In the genomic region with DNA sequence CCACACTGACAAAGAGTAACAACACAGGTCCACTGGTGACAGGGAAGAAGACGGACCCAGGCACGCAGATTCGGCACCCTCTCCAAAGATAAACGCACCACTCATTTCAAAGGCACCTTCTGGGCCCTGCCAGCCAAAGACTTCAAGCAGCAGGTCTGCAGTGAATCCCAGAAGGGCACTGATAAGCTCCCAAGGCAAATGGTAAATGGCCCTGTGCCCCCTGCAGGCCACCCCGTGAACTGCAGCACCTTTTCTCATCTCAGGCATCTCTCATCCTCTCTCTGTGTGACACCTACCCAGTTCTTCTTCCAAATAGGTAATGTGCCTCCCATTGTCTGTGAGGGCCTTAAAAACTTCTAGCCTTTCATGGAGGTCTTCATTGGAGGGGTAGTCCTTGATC, we compare ENCODE assay signal across 10 mouse cellular contexts. TPM values are rescaled to one million over a fixed set of nuclear protein-coding genes. Genes with fewer than 3 reads are reported as not detected.
DNase-seq lines count a peak whose midpoint lies in the region; ATAC-seq and TF ChIP-seq lines count a peak whose summit lies in the region.
"Had no signal": no experiment of that assay in that cellular context is flagged by ENCODE, and none has a peak within 500 bp of the region (broad histone marks: within the 10 kb centered on the region; RNA-seq: fewer than 3 reads in every experiment).

No protein-coding gene starts in this region.

- no peak overlapping the region for H3K4me2 ChIP-seq in hindbrain, embryonic 14.5 days (replicated peaks)
- no peak overlapping the region for H3K4me2 ChIP-seq in hindbrain, embryonic 13.5 days
- H3K4me2 ChIP-seq: embryonic facial prominence, embryonic 12.5 days; lung, embryonic 15.5 days had no signal

- H3K4me1 ChIP-seq in hindbrain, embryonic 14.5 days (replicated peaks; ENCODE audit: control insufficient read depth, insufficient read depth, low read length) = peaks cover 18% of the 10 kb centered on the region
- H3K4me1 ChIP-seq in hindbrain, embryonic 13.5 days (replicated peaks) = peaks cover 21% of the 10 kb centered on the region
- H3K4me1 ChIP-seq in ES-E14 (ENCODE audit: control insufficient read depth in 2 of 2, insufficient read depth in 2 of 2, low read length in 2 of 2, poor library complexity in 1 of 2) = peaks cover 0 to 1% of the 10 kb centered on the region in 2 experiments; a peak in 1 of 4 replicates

- peaks cover 74% of the 10 kb centered on the region for H3K36me3 ChIP-seq in hindbrain, embryonic 14.5 days (replicated peaks; ENCODE audit: control insufficient read depth, insufficient read depth)
- peaks cover 71% of the 10 kb centered on the region for H3K36me3 ChIP-seq in hindbrain, embryonic 13.5 days
- peaks cover 28% of the 10 kb centered on the region for H3K36me3 ChIP-seq in ES-E14 (ENCODE audit: control insufficient read depth, insufficient read depth, low read length, poor library complexity, severe bottlenecking)

- no peaks in the 10 kb centered on the region for H3K9me3 ChIP-seq in hindbrain, embryonic 14.5 days (ENCODE audit: control insufficient read depth, low read length)
- H3K9me3 ChIP-seq in hindbrain, embryonic 13.5 days = no peaks in the 10 kb centered on the region
- no peaks in the 10 kb centered on the region for H3K9me3 ChIP-seq in ES-E14 (ENCODE audit: control insufficient read depth, insufficient read depth, low read depth, low read length)
- H3K9me3 ChIP-seq: embryonic facial prominence, embryonic 12.5 days; lung, embryonic 15.5 days had no signal

- H3K9ac ChIP-seq in hindbrain, embryonic 14.5 days = no peak overlapping the region
- H3K9ac ChIP-seq in hindbrain, embryonic 13.5 days = no peak overlapping the region
- no peak overlapping the region for H3K9ac ChIP-seq in ES-E14 (ENCODE audit: insufficient read depth, low read depth, low read length, poor library complexity, severe bottlenecking)
- H3K9ac ChIP-seq: embryonic facial prominence, embryonic 12.5 days; lung, embryonic 15.5 days had no signal

- H3K4me3 ChIP-seq in hindbrain, embryonic 14.5 days (replicated peaks; ENCODE audit: low read length) = no peak overlapping the region
- no peak overlapping the region for H3K4me3 ChIP-seq in hindbrain, embryonic 13.5 days
- H3K4me3 ChIP-seq in ES-E14 (ENCODE audit: insufficient read depth in 1 of 2, low read depth in 1 of 2, low read length in 2 of 2, poor library complexity in 1 of 2, severe bottlenecking in 1 of 2) = no peak overlapping the region
- H3K4me3 ChIP-seq: embryonic facial prominence, embryonic 12.5 days; lung, embryonic 15.5 days had no signal

- in situ Hi-C loops in ES-E14 (cut with MboI; ENCODE audit: low sequenced_read_pairs in 2 of 2, unreplicated experiment in 2 of 2) = no loop called here

- 49% methylated on average over 5 of the region's 5 CpGs for WGBS in hindbrain, embryonic 14.5 days
- 59% methylated on average over 5 of the region's 5 CpGs for WGBS in hindbrain, embryonic 13.5 days

- H3K27ac ChIP-seq in hindbrain, embryonic 14.5 days = no peak overlapping the region
- no peak overlapping the region for H3K27ac ChIP-seq in hindbrain, embryonic 13.5 days
- H3K27ac ChIP-seq in ES-E14 (ENCODE audit: insufficient read depth, low read depth, low read length, poor library complexity, severe bottlenecking) = no peak overlapping the region
- H3K27ac ChIP-seq: embryonic facial prominence, embryonic 12.5 days; lung, embryonic 15.5 days had no signal

- H3K27me3 ChIP-seq in hindbrain, embryonic 14.5 days (ENCODE audit: control insufficient read depth, insufficient read depth, low read length) = no peaks in the 10 kb centered on the region
- no peaks in the 10 kb centered on the region for H3K27me3 ChIP-seq in hindbrain, embryonic 13.5 days
- H3K27me3 ChIP-seq: embryonic facial prominence, embryonic 12.5 days; lung, embryonic 15.5 days had no signal

- peak; percentile 68 for DNase-seq in hindbrain, embryonic 14.5 days (ENCODE audit: low spot score)
- peak; percentile 69 for DNase-seq in ES-E14 (ENCODE audit: low read depth, low spot score)
- peak; percentile 81 for DNase-seq in c-Kit-positive CD71-positive TER-119-positive erythroid progenitor cells, embryonic 14.5 days (ENCODE audit: low spot score)
- DNase-seq in gastrocnemius, adult 8-10 months (ENCODE audit: low spot score in 2 of 2) = peak; percentile 67 to 68
- peak; percentile 71 to 72 for DNase-seq in layer of hippocampus, postnatal 10 days (ENCODE audit: low spot score in 2 of 2)
- peak; percentile 70 to 83 for DNase-seq in lung, postnatal 4 days
- DNase-seq in spleen, postnatal 4 days (ENCODE audit: low spot score in 2 of 2) = peak; percentile 83 to 94

- no peak for ATAC-seq in hindbrain, embryonic 14.5 days (ENCODE audit: low FRiP score)
- no peak for ATAC-seq in hindbrain, embryonic 13.5 days (ENCODE audit: low FRiP score)

TF ChIP-seq in ES-E14, 5 proteins besides CTCF, POLR2A, EP300 and RAD21:
- TF ChIP-seq HCFC1 (IDR thresholded peaks at IDR 0.05; ENCODE audit: borderline replicate concordance, insufficient read depth, low read length) = no peak
- no peak for TF ChIP-seq ZNF384 (IDR thresholded peaks at IDR 0.05; ENCODE audit: low read depth, low read length)
- TF ChIP-seq ZC3H11A (IDR thresholded peaks at IDR 0.05; ENCODE audit: borderline replicate concordance, low read depth, low read length) = no peak
- no peak for TF ChIP-seq MAFK (IDR thresholded peaks at IDR 0.05; ENCODE audit: insufficient read depth, low read depth, low read length)
- no peak for TF ChIP-seq CHD2 (IDR thresholded peaks at IDR 0.05; ENCODE audit: low read depth, low read length)

RNA-seq across cellular contexts. Expression of gene Tsc2, which starts 3.8 kb away (rescaled TPM):
- polyA plus RNA-seq in hindbrain, embryonic 14.5 days (2014; fragmentation: Nextera tagmentation; extraction: Ambion mirVana) = 74.7 and 76.7 TPM in 2 replicates
- 67.9 and 76.0 TPM in 2 replicates for polyA plus RNA-seq in hindbrain, embryonic 13.5 days (2015; fragmentation: Nextera tagmentation; extraction: Ambion mirVana)
- total RNA-seq in ES-E14 (2012; rRNA removed) = 93.0 and 118 TPM in 2 replicates
- total RNA-seq in gastrocnemius, adult 8-10 months (2022) = 10 to 100 TPM; 75.8 to 86.4 (median 82.7) TPM
- total RNA-seq in layer of hippocampus, postnatal 10 days (2021) = 100 to 1,000 TPM; 171 to 176 TPM

RNA-seq across cellular contexts. Expression of gene Nthl1, which starts 3.8 kb away (rescaled TPM):
- 7.8 and 8.2 TPM in 2 replicates for polyA plus RNA-seq in hindbrain, embryonic 14.5 days (2014; fragmentation: Nextera tagmentation; extraction: Ambion mirVana)
- 8.2 and 8.8 TPM in 2 replicates for polyA plus RNA-seq in hindbrain, embryonic 13.5 days (2015; fragmentation: Nextera tagmentation; extraction: Ambion mirVana)
- total RNA-seq in ES-E14 (2012; rRNA removed) = 39.4 and 43.0 TPM in 2 replicates
- total RNA-seq in gastrocnemius, adult 8-10 months (2022) = 1 to 10 TPM; 1.8 to 3.4 (median 2.2) TPM
- total RNA-seq in layer of hippocampus, postnatal 10 days (2021) = 1 to 10 TPM; 4.9 to 7.8 TPM

RNA-seq across cellular contexts. Expression of gene Slc9a3r2, which starts 21.5 kb away (rescaled TPM):
- 53.5 and 56.9 TPM in 2 replicates for polyA plus RNA-seq in hindbrain, embryonic 14.5 days (2014; fragmentation: Nextera tagmentation; extraction: Ambion mirVana)
- 32.7 and 34.3 TPM in 2 replicates for polyA plus RNA-seq in hindbrain, embryonic 13.5 days (2015; fragmentation: Nextera tagmentation; extraction: Ambion mirVana)
- total RNA-seq in ES-E14 (2012; rRNA removed) = 11.4 and 22.7 TPM in 2 replicates
- 10 to 100 TPM; 17.8 to 38.4 (median 20.8) TPM for total RNA-seq in gastrocnemius, adult 8-10 months (2022)
- total RNA-seq in layer of hippocampus, postnatal 10 days (2021) = 10 to 100 TPM; 48.5 to 49.4 TPM

RNA-seq across cellular contexts. Expression of gene Npw, which starts 29.6 kb away (rescaled TPM):
- polyA plus RNA-seq in hindbrain, embryonic 14.5 days (2014; fragmentation: Nextera tagmentation; extraction: Ambion mirVana) = 0.83 TPM in 1 of 2 replicates, not detected in the other
- polyA plus RNA-seq in hindbrain, embryonic 13.5 days (2015; fragmentation: Nextera tagmentation; extraction: Ambion mirVana) = not detected in 2 replicates
- total RNA-seq in ES-E14 (2012; rRNA removed) = 3.0 and 6.0 TPM in 2 replicates
- total RNA-seq in gastrocnemius, adult 8-10 months (2022) = not detected
- total RNA-seq in layer of hippocampus, postnatal 10 days (2021) = 1 to 10 TPM; 1.3 to 1.6 TPM

RNA-seq across cellular contexts. Expression of gene Zfp598, which starts 40.8 kb away (rescaled TPM):
- 22.8 and 25.6 TPM in 2 replicates for polyA plus RNA-seq in hindbrain, embryonic 14.5 days (2014; fragmentation: Nextera tagmentation; extraction: Ambion mirVana)
- polyA plus RNA-seq in hindbrain, embryonic 13.5 days (2015; fragmentation: Nextera tagmentation; extraction: Ambion mirVana) = 17.7 and 17.8 TPM in 2 replicates
- total RNA-seq in ES-E14 (2012; rRNA removed) = 39.7 and 55.9 TPM in 2 replicates
- 10 to 100 TPM; 22.4 to 27.6 (median 27.0) TPM for total RNA-seq in gastrocnemius, adult 8-10 months (2022)
- total RNA-seq in layer of hippocampus, postnatal 10 days (2021) = 10 to 100 TPM; 40.1 to 43.6 TPM
